Mouse (Mus musculus) E14TG2a.4 (cell line): ENCODE measurements around the gene Itpkb.

Source experiments
- CTCF ChIP-seq: conservative IDR thresholded peaks from 2 replicates; pipeline ENCODE4 v1.5.1; 2014; ENCODE audit warnings: low read length
- NANOG ChIP-seq: IDR thresholded peaks from 2 replicates; pipeline ENCODE4 v1.6.1; 2014; ENCODE audit warnings: borderline replicate concordance, low read length, mixed read lengths
- POU5F1 ChIP-seq: IDR thresholded peaks from 2 replicates; pipeline ENCODE4 v1.6.1; 2014; ENCODE audit warnings: low read length, borderline replicate concordance

GRCm38 (mm10) chr1:180324271-180324670, 6.0 kb upstream of the Itpkb start:
- no peak for TF ChIP-seq CTCF
- no peak for TF ChIP-seq POU5F1
- TF ChIP-seq NANOG, result no peak
